Mouse (Mus musculus) brain, embryonic 14.5 days (tissue): ENCODE measurements around the gene Gsdmc4.
"Not testable (repeated sequence)": the region's sequence is repeated elsewhere in the genome, so short reads cannot be mapped to it uniquely, and the experiment has no call there.

Source experiments
- CTCF ChIP-seq: fragments of 200-500 bp; IDR thresholded peaks from 2 replicates; pipeline ENCODE4 v1.5.1; 2012; ENCODE audit warnings: inconsistent platforms, mild to moderate bottlenecking, moderate library complexity, borderline replicate concordance; ENCODE audit not compliant: insufficient read depth, insufficient read length; ENCODE audit errors: extremely low read depth
- POLR2A ChIP-seq: fragments of 200-500 bp; IDR thresholded peaks from 2 replicates; pipeline ENCODE4 v1.6.1; 2012; ENCODE audit warnings: mild to moderate bottlenecking, inconsistent platforms, borderline replicate concordance; ENCODE audit not compliant: poor library complexity, insufficient read depth, insufficient read length, severe bottlenecking; ENCODE audit errors: extremely low read depth

DNA sequence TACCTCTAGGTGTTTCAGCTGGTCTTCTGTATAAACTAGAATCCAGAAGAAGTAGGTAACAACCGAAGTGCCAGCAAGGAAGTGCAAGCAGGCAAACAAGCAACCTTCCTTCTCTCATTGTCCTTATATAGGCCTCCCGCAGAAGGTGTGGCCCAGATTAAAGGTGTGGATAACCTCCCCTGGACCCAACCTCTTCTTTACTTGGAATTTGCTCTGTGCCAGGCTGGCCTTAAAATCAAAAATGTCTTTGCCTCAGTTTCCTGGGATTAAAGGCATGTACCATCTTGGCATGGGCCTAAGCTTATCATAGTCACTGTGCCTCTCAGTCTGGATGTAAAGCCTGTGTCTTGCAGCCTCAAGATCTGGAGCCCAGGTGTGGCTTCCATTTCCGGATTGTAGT, 33.6 kb downstream of the Gsdmc4 start, which contains the start of gene Gsdmc3:
- not testable (repeated sequence) for TF ChIP-seq CTCF, POLR2A
